Mouse (Mus musculus): Measurements from ENCODE around the gene Fibcd1. TPM values are rescaled to one million over a fixed set of nuclear protein-coding genes. Genes with fewer than 3 reads are reported as not detected.
A peak's percentile ranks its signal among the peaks of the same experiment; 100 is the strongest.

The Fibcd1 gene
- polyA plus RNA-seq, 1 experiment = 0.20 TPM

- no peak for DNase-seq (ENCODE audit: low read depth in 1 of 2, low spot score in 2 of 2)
- Histone ChIP-seq H3K4me1 (ENCODE audit: control insufficient read depth, insufficient read depth, insufficient read length) (peaks cover 8% of the 10 kb centered on the region; the same call in 1 of the 2 replicates), H3K27ac (ENCODE audit: insufficient read depth, low read length) (no peak overlapping the region), H3K36me3 (ENCODE audit: control insufficient read depth, insufficient read depth, low read length) (no peaks in the 10 kb centered on the region), H3K27me3 (ENCODE audit: control insufficient read depth, insufficient read depth, low read length) (no peaks in the 10 kb centered on the region), H3K4me3 (ENCODE audit: extremely low read depth, insufficient read depth, insufficient read length) (no peak overlapping the region)
- TF ChIP-seq POLR2A (IDR thresholded peaks at IDR 0.05; ENCODE audit: low read depth, low read length) (no peak), CTCF (IDR thresholded peaks at IDR 0.05; ENCODE audit: extremely low read depth, insufficient read depth, insufficient read length, insufficient replicate concordance) (no peak)
- WGBS = 51% methylated on average over 4 of the region's 4 CpGs
Measured at GRCm38 (mm10) chr2:31828311-31828825, 17.4 kb downstream of the Fibcd1 start.

GRCm38 (mm10) chr2:31827877-31828276 lies 17.9 kb downstream of the Fibcd1 start:
- no peaks in the 10 kb centered on the region for H3K27me3 ChIP-seq (ENCODE audit: control insufficient read depth, insufficient read depth, low read length)
- H3K4me1 ChIP-seq (ENCODE audit: control insufficient read depth, insufficient read depth, insufficient read length) = peaks cover 12% of the 10 kb centered on the region; the same call in 1 of the 2 replicates
- no peaks in the 10 kb centered on the region for H3K36me3 ChIP-seq (ENCODE audit: control insufficient read depth, insufficient read depth, low read length)
- TF ChIP-seq CTCF (IDR thresholded peaks at IDR 0.05; ENCODE audit: extremely low read depth, insufficient read depth, insufficient read length, insufficient replicate concordance) (no peak), POLR2A (IDR thresholded peaks at IDR 0.05; ENCODE audit: low read depth, low read length) (no peak)
- no peak overlapping the region for H3K4me3 ChIP-seq (ENCODE audit: extremely low read depth, insufficient read depth, insufficient read length)
- DNase-seq (ENCODE audit: low read depth in 1 of 2, low spot score in 2 of 2) = no peak
- H3K27ac ChIP-seq (ENCODE audit: insufficient read depth, low read length) = no peak overlapping the region
- 70% methylated on average over 7 of the region's 7 CpGs for WGBS

GRCm38 (mm10) chr2:31826094-31827085 lies 19.4 kb downstream of the Fibcd1 start:
- no peak overlapping the region for H3K4me3 ChIP-seq (ENCODE audit: extremely low read depth, insufficient read depth, insufficient read length)
- H3K27me3 ChIP-seq (ENCODE audit: control insufficient read depth, insufficient read depth, low read length) = no peaks in the 10 kb centered on the region
- H3K27ac ChIP-seq (ENCODE audit: insufficient read depth, low read length) = no peak overlapping the region
- TF ChIP-seq CTCF (IDR thresholded peaks at IDR 0.05; ENCODE audit: extremely low read depth, insufficient read depth, insufficient read length, insufficient replicate concordance) = no peak
- TF ChIP-seq POLR2A (IDR thresholded peaks at IDR 0.05; ENCODE audit: low read depth, low read length) = no peak
- 86% methylated on average over 14 of the region's 14 CpGs for WGBS
- H3K4me1 ChIP-seq (ENCODE audit: control insufficient read depth, insufficient read depth, insufficient read length) = peaks cover 17% of the 10 kb centered on the region; the same call in 1 of the 2 replicates
- H3K36me3 ChIP-seq (ENCODE audit: control insufficient read depth, insufficient read depth, low read length) = no peaks in the 10 kb centered on the region
- no peak for DNase-seq (ENCODE audit: low read depth in 1 of 2, low spot score in 2 of 2)

GRCm38 (mm10) chr2:31825469-31825911 lies 20.3 kb downstream of the Fibcd1 start:
- 18% methylated on average over 16 of the region's 16 CpGs for WGBS

GRCm38 (mm10) chr2:31823933-31824730 lies 21.7 kb downstream of the Fibcd1 start:
- no peak overlapping the region for H3K27ac ChIP-seq (ENCODE audit: insufficient read depth, low read length)
- H3K27me3 ChIP-seq (ENCODE audit: control insufficient read depth, insufficient read depth, low read length) = no peaks in the 10 kb centered on the region
- no peaks in the 10 kb centered on the region for H3K36me3 ChIP-seq (ENCODE audit: control insufficient read depth, insufficient read depth, low read length)
- DNase-seq (ENCODE audit: low read depth in 1 of 2, low spot score in 2 of 2) = peak in 1 of 2 experiments; percentile 29
- TF ChIP-seq POLR2A (IDR thresholded peaks at IDR 0.05; ENCODE audit: low read depth, low read length) (no peak), CTCF (IDR thresholded peaks at IDR 0.05; ENCODE audit: extremely low read depth, insufficient read depth, insufficient read length, insufficient replicate concordance) (peak; percentile 38; the same call in 1 of the 2 replicates)
- 73% methylated on average over 13 of the region's 15 CpGs for WGBS
- peaks cover 17% of the 10 kb centered on the region; the same call in 1 of the 2 replicates for H3K4me1 ChIP-seq (ENCODE audit: control insufficient read depth, insufficient read depth, insufficient read length)
- no peak overlapping the region for H3K4me3 ChIP-seq (ENCODE audit: extremely low read depth, insufficient read depth, insufficient read length)

More at GRCm38 (mm10) chr2:31825469-31825911, 20.3 kb downstream of the Fibcd1 start:
- Histone ChIP-seq H3K27ac (ENCODE audit: insufficient read depth, low read length) (peak overlapping the region; percentile 2; the same call in 1 of the 2 replicates), H3K36me3 (ENCODE audit: control insufficient read depth, insufficient read depth, low read length) (no peaks in the 10 kb centered on the region), H3K4me1 (ENCODE audit: control insufficient read depth, insufficient read depth, insufficient read length) (peaks cover 17% of the 10 kb centered on the region; the same call in 1 of the 2 replicates), H3K4me3 (ENCODE audit: extremely low read depth, insufficient read depth, insufficient read length) (no peak overlapping the region), H3K27me3 (ENCODE audit: control insufficient read depth, insufficient read depth, low read length) (no peaks in the 10 kb centered on the region)
- no peak for DNase-seq (ENCODE audit: low read depth in 1 of 2, low spot score in 2 of 2)
- no peak for TF ChIP-seq CTCF (IDR thresholded peaks at IDR 0.05; ENCODE audit: extremely low read depth, insufficient read depth, insufficient read length, insufficient replicate concordance)
- no peak for TF ChIP-seq POLR2A (IDR thresholded peaks at IDR 0.05; ENCODE audit: low read depth, low read length)

Data from spleen, adult 2 months (tissue).